Mouse (Mus musculus): ENCODE data around the gene Dynlt1f. TPM values are rescaled to one million over a fixed set of nuclear protein-coding genes. Genes with fewer than 3 reads are reported as not detected.
"Not testable (repeated sequence)": the region's sequence is repeated elsewhere in the genome, so short reads cannot be mapped to it uniquely, and the experiment has no call there.

The Dynlt1f gene
- total RNA-seq (2021) (100 to 1,000 TPM in 1 of 2 experiments, 10 to 100 TPM in 1; 94.4 to 117 TPM), polyA plus RNA-seq (2012; rRNA removed) (14.7 and 22.9 TPM in 2 replicates)
- long read RNA-seq, transcript Dynlt1f-201 (5 exons, 771 nt): major isoform, 9 of 15 reads
- long read RNA-seq, partial matches to known transcripts: 3 of 15 reads
- long read RNA-seq, other reads (novel, unspliced or antisense): 3 of 15 reads

GRCm38 (mm10) chr17:6655567-6656281 lies at the start of gene Dynlt1f:
Gene Dynlt1f, minus strand, starts transcription at chr17:6655900.
- peak; percentile 86 for DNase-seq

GRCm38 (mm10) chr17:6703381-6704270 lies 47.9 kb upstream of the Dynlt1f start:
- not testable (repeated sequence) for DNase-seq

GRCm38 (mm10) chr17:6702625-6703221 lies 47.0 kb upstream of the Dynlt1f start:
- not testable (repeated sequence) for DNase-seq

- DNase-seq: not testable (repeated sequence)
Measured at GRCm38 (mm10) chr17:6700077-6700476, 44.4 kb upstream of the Dynlt1f start.

GRCm38 (mm10) chr17:6699502-6699901 lies 43.8 kb upstream of the Dynlt1f start:
- not testable (repeated sequence) for DNase-seq

GRCm38 (mm10) chr17:6697224-6697775 lies 41.6 kb upstream of the Dynlt1f start:
- DNase-seq: peak; percentile 65

- not testable (repeated sequence) for DNase-seq
Measured at GRCm38 (mm10) chr17:6696521-6696920, 40.8 kb upstream of the Dynlt1f start.

- DNase-seq: not testable (repeated sequence)
Measured at GRCm38 (mm10) chr17:6695712-6696111, 40.0 kb upstream of the Dynlt1f start.

GRCm38 (mm10) chr17:6691596-6691995 lies 35.9 kb upstream of the Dynlt1f start:
- DNase-seq: peak; percentile 77

- DNase-seq: not testable (repeated sequence)
Measured at GRCm38 (mm10) chr17:6689344-6689743, 33.6 kb upstream of the Dynlt1f start.

GRCm38 (mm10) chr17:6686299-6686971 lies 30.7 kb upstream of the Dynlt1f start:
- not testable (repeated sequence) for DNase-seq

GRCm38 (mm10) chr17:6685288-6685818 lies 29.7 kb upstream of the Dynlt1f start:
- not testable (repeated sequence) for DNase-seq

- not testable (repeated sequence) for DNase-seq
Measured at GRCm38 (mm10) chr17:6684464-6685287, 29.0 kb upstream of the Dynlt1f start.

GRCm38 (mm10) chr17:6683702-6684101 lies 28.0 kb upstream of the Dynlt1f start:
- not testable (repeated sequence) for DNase-seq

GRCm38 (mm10) chr17:6681721-6682120 lies 26.0 kb upstream of the Dynlt1f start:
- not testable (repeated sequence) for DNase-seq

- DNase-seq: not testable (repeated sequence)
Measured at GRCm38 (mm10) chr17:6678063-6678462, 22.4 kb upstream of the Dynlt1f start.

GRCm38 (mm10) chr17:6674297-6674696 lies 18.6 kb upstream of the Dynlt1f start:
- DNase-seq: not testable (repeated sequence)

- DNase-seq: not testable (repeated sequence)
Measured at GRCm38 (mm10) chr17:6668522-6668921, 12.8 kb upstream of the Dynlt1f start.

GRCm38 (mm10) chr17:6665389-6665788 lies 9.7 kb upstream of the Dynlt1f start:
- DNase-seq: not testable (repeated sequence)

GRCm38 (mm10) chr17:6662840-6663239 lies 7.1 kb upstream of the Dynlt1f start:
- not testable (repeated sequence) for DNase-seq
